Mouse (Mus musculus) ES-Bruce4 (cell line): ENCODE results near the gene Lpp. TPM values are rescaled to one million over a fixed set of nuclear protein-coding genes. Genes with fewer than 3 reads are reported as not detected.

Source experiments
- H3K27ac ChIP-seq: 2 replicates; pipeline ENCODE4 v1.5.1; 2012; ENCODE audit warnings: low read length, inconsistent platforms; ENCODE audit not compliant: insufficient read depth
- H3K27me3 ChIP-seq: 2 replicates; pipeline ENCODE4 v1.6.1; 2012; ENCODE audit warnings: mild to moderate bottlenecking, low read length, inconsistent platforms; ENCODE audit not compliant: control insufficient read depth, poor library complexity, insufficient read depth, severe bottlenecking
- H3K36me3 ChIP-seq: 2 replicates; pipeline ENCODE4 v1.6.1; 2012; ENCODE audit warnings: inconsistent platforms, mild to moderate bottlenecking, low read length, moderate library complexity; ENCODE audit not compliant: control insufficient read depth, poor library complexity, insufficient read depth, severe bottlenecking
- H3K4me1 ChIP-seq: one replicate; pipeline ENCODE4 v1.8.1; 2011; ENCODE audit warnings: low read length; ENCODE audit not compliant: control insufficient read depth, insufficient read depth
- H3K4me3 ChIP-seq: 2 replicates; pipeline ENCODE4 v1.5.1; 2011; ENCODE audit warnings: low read depth, mild to moderate bottlenecking, low read length
- H3K9ac ChIP-seq: 2 replicates; pipeline ENCODE4 v1.6.1; 2012; ENCODE audit warnings: low read depth, mild to moderate bottlenecking, inconsistent platforms; ENCODE audit not compliant: poor library complexity, severe bottlenecking
- H3K9me3 ChIP-seq: replicated peaks from 2 replicates; pipeline ENCODE4 v1.6.1; 2012; ENCODE audit warnings: mild to moderate bottlenecking, low read length, inconsistent platforms; ENCODE audit not compliant: control insufficient read depth, poor library complexity, insufficient read depth, severe bottlenecking
- CTCF ChIP-seq: IDR thresholded peaks from one replicate; pipeline ENCODE4 v1.8.1; 2011; ENCODE audit warnings: low read depth, low read length
- EP300 ChIP-seq: IDR thresholded peaks from 2 replicates; pipeline ENCODE4 v1.6.1; 2011; ENCODE audit warnings: low read depth, low read length; ENCODE audit not compliant: insufficient read depth
- POLR2A ChIP-seq: IDR thresholded peaks from one replicate; pipeline ENCODE4 v1.8.1; 2011; ENCODE audit warnings: low read length; ENCODE audit not compliant: insufficient read depth
- polyA plus RNA-seq: library from polyadenylated mRNA; stranded (reverse); fragments of >200 nt; gene quantifications from 2 replicates; pipeline ENCODE4 v1.2.4, GENCODE M21; 2011; ENCODE audit warnings: low read depth; ENCODE audit not compliant: missing spikeins, insufficient read depth, insufficient read length

Lpp gene
- polyA plus RNA-seq, 1 experiment: 48.5 TPM

DNA sequence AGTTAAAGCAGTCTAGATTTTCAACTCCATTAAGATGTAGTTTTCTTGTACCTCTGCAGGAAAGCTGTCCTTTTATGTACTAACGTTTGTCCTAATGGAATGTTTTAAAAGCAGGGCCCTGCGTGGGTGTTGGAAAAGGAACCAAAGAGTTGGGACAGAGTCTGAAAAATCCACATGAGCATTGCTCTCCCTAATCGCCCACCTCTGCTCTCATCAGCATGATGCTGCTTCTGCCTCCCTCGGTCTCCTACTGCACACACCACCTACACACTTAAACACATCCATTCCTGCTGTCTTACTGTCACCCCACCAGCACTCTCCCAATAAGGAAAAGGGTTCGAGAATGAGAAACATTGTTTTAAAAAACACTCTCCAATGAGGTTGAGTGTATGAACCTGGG is 501.9 kb downstream of the Lpp start:
- Histone ChIP-seq H3K9ac (no peak overlapping the region), H3K4me3 (no peak overlapping the region), H3K36me3 (no peaks in the 10 kb centered on the region; the same call in 1 of the 2 replicates), H3K4me1 (no peaks in the 10 kb centered on the region), H3K27ac (no peak overlapping the region), H3K27me3 (no peaks in the 10 kb centered on the region), H3K9me3 (no peaks in the 10 kb centered on the region)
- TF ChIP-seq EP300: no peak
- TF ChIP-seq POLR2A: no peak
- no peak for TF ChIP-seq CTCF

- no peak overlapping the region for H3K9ac ChIP-seq
- H3K4me3 ChIP-seq: no peak overlapping the region
- no peak overlapping the region for H3K27ac ChIP-seq
- no peaks in the 10 kb centered on the region for H3K4me1 ChIP-seq
- no peaks in the 10 kb centered on the region for H3K27me3 ChIP-seq
- no peaks in the 10 kb centered on the region for H3K9me3 ChIP-seq
- TF ChIP-seq EP300: no peak
- no peak for TF ChIP-seq CTCF
- TF ChIP-seq POLR2A: no peak
- H3K36me3 ChIP-seq: no peaks in the 10 kb centered on the region
These were observed 504.3 kb downstream of the Lpp start for GRCm38 (mm10) chr16:24897641-24898040.

- TF ChIP-seq POLR2A (no peak), CTCF (no peak), EP300 (no peak)
- no peak overlapping the region for H3K9ac ChIP-seq
- H3K27me3 ChIP-seq: no peaks in the 10 kb centered on the region
- H3K4me1 ChIP-seq: no peaks in the 10 kb centered on the region
- H3K27ac ChIP-seq: no peak overlapping the region
- H3K9me3 ChIP-seq: no peaks in the 10 kb centered on the region
- no peaks in the 10 kb centered on the region for H3K36me3 ChIP-seq
- H3K4me3 ChIP-seq: no peak overlapping the region
These were observed 507.0 kb downstream of the Lpp start for GRCm38 (mm10) chr16:24900241-24900796.

DNA sequence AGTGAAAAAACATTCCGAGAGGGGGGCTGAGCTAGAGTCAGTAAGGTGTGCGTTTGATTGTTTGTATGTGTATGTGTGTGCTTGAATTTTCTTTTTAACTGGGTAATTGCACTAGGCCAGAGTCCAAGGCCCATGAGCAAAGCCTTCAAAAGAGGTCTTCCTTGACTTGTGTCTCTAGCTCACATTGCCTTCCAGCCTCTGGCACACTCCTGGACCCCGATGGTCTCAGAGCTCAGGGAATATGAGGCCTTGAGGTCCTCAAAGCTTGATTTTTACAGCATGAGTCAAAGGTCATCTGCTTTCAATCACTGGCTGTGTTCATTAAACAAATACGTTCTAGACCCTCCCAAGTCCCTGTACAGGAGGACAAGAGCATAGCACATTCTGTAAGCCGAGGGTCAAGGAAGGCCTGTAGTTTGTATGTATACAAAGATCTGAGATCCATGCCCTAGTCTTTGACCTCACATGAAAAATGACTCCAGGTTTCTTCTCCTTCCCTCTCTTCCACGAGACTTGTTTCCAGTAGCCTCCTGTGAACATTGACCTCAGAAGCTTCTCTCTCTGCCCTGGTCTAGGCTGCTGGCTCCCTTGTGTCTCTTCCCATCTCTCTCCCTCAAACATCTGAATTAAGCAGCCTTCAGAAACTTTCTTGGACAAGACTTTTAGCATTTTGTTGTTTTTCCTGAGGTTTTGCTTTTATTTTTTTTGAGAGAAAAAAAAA is 508.0 kb downstream of the Lpp start:
- Histone ChIP-seq H3K27ac (no peak overlapping the region), H3K9me3 (no peaks in the 10 kb centered on the region), H3K36me3 (no peaks in the 10 kb centered on the region), H3K4me1 (no peaks in the 10 kb centered on the region), H3K27me3 (no peaks in the 10 kb centered on the region), H3K4me3 (no peak overlapping the region), H3K9ac (no peak overlapping the region)
- TF ChIP-seq POLR2A (no peak), EP300 (no peak), CTCF (no peak)

DNA sequence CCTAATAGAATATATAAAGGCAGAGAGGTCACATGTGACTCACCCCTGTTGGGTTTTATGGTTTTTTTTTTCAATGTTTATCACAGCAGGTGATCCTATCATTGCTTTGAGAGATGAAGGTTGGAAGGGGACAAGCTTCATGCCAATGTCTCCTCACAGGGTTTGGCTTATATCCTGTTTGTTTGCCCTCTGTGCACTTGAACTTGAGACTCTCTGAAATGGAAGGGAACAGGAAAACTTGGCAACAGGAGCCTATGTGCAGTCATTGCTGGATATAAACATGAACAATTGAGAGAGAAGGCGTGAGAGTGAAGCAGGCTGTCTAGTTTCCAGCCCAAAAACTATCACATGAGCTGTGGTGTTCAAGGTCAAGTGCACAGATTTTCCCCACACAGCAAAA is 508.8 kb downstream of the Lpp start:
- Histone ChIP-seq H3K9me3 (no peaks in the 10 kb centered on the region), H3K4me3 (no peak overlapping the region), H3K9ac (no peak overlapping the region), H3K36me3 (no peaks in the 10 kb centered on the region), H3K27me3 (no peaks in the 10 kb centered on the region), H3K4me1 (no peaks in the 10 kb centered on the region), H3K27ac (no peak overlapping the region)
- TF ChIP-seq EP300 (no peak), CTCF (no peak), POLR2A (no peak)

DNA sequence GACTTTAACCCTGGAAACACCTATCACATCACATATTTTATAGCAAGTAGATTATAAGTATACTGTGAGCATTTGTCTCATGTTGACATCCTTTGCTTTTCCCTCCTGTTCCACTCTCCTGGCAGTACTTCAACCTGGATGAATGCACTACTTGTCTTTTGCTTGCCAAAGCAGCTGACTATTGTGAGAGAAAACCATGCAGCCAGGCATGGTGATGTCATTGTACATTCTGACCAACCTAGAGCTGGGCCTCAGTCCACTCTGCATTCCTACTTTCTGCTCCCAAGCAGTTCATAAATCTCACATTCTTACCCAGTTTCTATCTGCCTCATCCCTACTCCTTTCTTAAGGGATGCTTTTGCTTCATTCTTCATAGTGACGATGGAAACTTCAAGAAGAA is 515.6 kb downstream of the Lpp start:
- Histone ChIP-seq H3K4me3 (no peak overlapping the region), H3K9me3 (no peaks in the 10 kb centered on the region), H3K27ac (no peak overlapping the region), H3K36me3 (no peaks in the 10 kb centered on the region), H3K9ac (no peak overlapping the region), H3K27me3 (no peaks in the 10 kb centered on the region), H3K4me1 (no peaks in the 10 kb centered on the region)
- no peak for TF ChIP-seq EP300
- no peak for TF ChIP-seq CTCF
- no peak for TF ChIP-seq POLR2A
